Mouse (Mus musculus) left cerebral cortex, postnatal 36 days (tissue): ENCODE results near the gene Sf3b6. TPM values are rescaled to one million over a fixed set of nuclear protein-coding genes. Genes with fewer than 3 reads are reported as not detected.

ENCODE experiments used
- DNase-seq, 2 experiments: peaks; one replicate each; pipeline ENCODE4 v3.0.0; 2021 to 2022; ENCODE audit warnings: low spot score in 2 of 2, mixed read lengths in 1 of 2
- intact Hi-C: fragments of 180-260 bp; cut with DNase I; formaldehyde crosslinking; loops from one replicate; pipeline ENCODE4 v1.15.1; 2025
- total RNA-seq, 2 experiments: library from RNA; stranded (reverse); gene quantifications; 2 replicates each; pipeline ENCODE4 v1.2.3; 2021

The Sf3b6 gene
- total RNA-seq, 2 experiments from 2014 or later = 82.3 to 103 TPM

GRCm38 (mm10) chr12:4875623-4876022 lies 58.3 kb downstream of the Sf3b6 start:
- DNase-seq = no peak
- intact Hi-C loops = no loop called here

Other genes with a start within 250 kb of the Sf3b6 start
- 10 to 100 TPM; 62.6 to 73.0 TPM for gene Itsn2, start 224.9 kb upstream of the Sf3b6 start, total RNA-seq
- not detected for gene Gm3625, start 224.6 kb upstream of the Sf3b6 start, total RNA-seq
- gene Fam228a, start 79.1 kb upstream of the Sf3b6 start, total RNA-seq = 1 to 10 TPM; 1.6 to 3.0 TPM
- 10 to 100 TPM; 10.5 to 13.7 TPM for gene Pfn4, start 48.5 kb upstream of the Sf3b6 start, total RNA-seq
- gene Fam228b, start 48.3 kb upstream of the Sf3b6 start, total RNA-seq = 10 to 100 TPM; 18.8 to 21.8 TPM
- gene Fkbp1b, start 24.0 kb downstream of the Sf3b6 start, total RNA-seq = 10 to 100 TPM; 43.8 to 54.7 TPM
- 10 to 100 TPM; 10.8 to 12.9 TPM for gene Wdcp, start 25.8 kb downstream of the Sf3b6 start, total RNA-seq
- 1 to 10 TPM in 1 of 2 experiments, under 1 TPM in 1; 0.54 to 1.1 TPM for gene Mfsd2b, start 56.8 kb downstream of the Sf3b6 start, total RNA-seq
- gene Ubxn2a, start 90.2 kb downstream of the Sf3b6 start, total RNA-seq = 10 to 100 TPM; 55.7 to 58.6 TPM
- 10 to 100 TPM; 26.5 to 34.2 TPM for gene Atad2b, start 99.8 kb downstream of the Sf3b6 start, total RNA-seq